Mouse (Mus musculus): ENCODE data around the gene Fam136a.

Fam136a gene

GRCm38 (mm10) chr6:86365371-86366124, at the start of gene Fam136a:
Fam136a (plus strand) TSS chr6:86365646.
- in situ Hi-C loops (cut with MboI; ENCODE audit: unreplicated experiment in 2 of 2): loop anchor here (5.0 to 25.0 kb wide), 5 partner anchors 37 to 1028 kb away; partner anchors contain the start of genes Tia1 (in 2 of the 2), Sfxn5 (in 1 of the 2) and Smyd5 (in 1 of the 2)

- in situ Hi-C loops (cut with MboI; ENCODE audit: unreplicated experiment in 2 of 2): no loop called here
Observed at GRCm38 (mm10) chr6:86317066-86317465, 48.4 kb upstream of the Fam136a start.

GRCm38 (mm10) chr6:86318855-86319254, 46.6 kb upstream of the Fam136a start:
- in situ Hi-C loops (cut with MboI; ENCODE audit: unreplicated experiment in 2 of 2): no loop called here

- in situ Hi-C loops (cut with MboI; ENCODE audit: unreplicated experiment in 2 of 2): no loop called here
Observed at GRCm38 (mm10) chr6:86322031-86322563, 43.3 kb upstream of the Fam136a start.

GRCm38 (mm10) chr6:86322991-86323390, 42.5 kb upstream of the Fam136a start:
- in situ Hi-C loops (cut with MboI; ENCODE audit: unreplicated experiment in 2 of 2): no loop called here

GRCm38 (mm10) chr6:86324400-86324799, 41.0 kb upstream of the Fam136a start:
- in situ Hi-C loops (cut with MboI; ENCODE audit: unreplicated experiment in 2 of 2): no loop called here

- in situ Hi-C loops (cut with MboI; ENCODE audit: unreplicated experiment in 2 of 2): no loop called here
Observed at GRCm38 (mm10) chr6:86325646-86326045, 39.8 kb upstream of the Fam136a start.

GRCm38 (mm10) chr6:86326866-86327265, 38.6 kb upstream of the Fam136a start:
- in situ Hi-C loops (cut with MboI; ENCODE audit: unreplicated experiment in 2 of 2): no loop called here

- in situ Hi-C loops (cut with MboI; ENCODE audit: unreplicated experiment in 2 of 2): no loop called here
Observed at GRCm38 (mm10) chr6:86328369-86328768, 37.1 kb upstream of the Fam136a start.

- in situ Hi-C loops (cut with MboI; ENCODE audit: unreplicated experiment in 2 of 2): loop anchor here in 1 of 2 experiments (10.0 kb wide), 1 partner anchor 305 kb away; the partner anchor contains the start of gene Add2
Observed at GRCm38 (mm10) chr6:86329943-86330342, 35.5 kb upstream of the Fam136a start.

- in situ Hi-C loops (cut with MboI; ENCODE audit: unreplicated experiment in 2 of 2): loop anchor here in 1 of 2 experiments (10.0 kb wide), 1 partner anchor 310 kb away; the partner anchor contains the start of gene Add2
Observed at GRCm38 (mm10) chr6:86335121-86335849, 30.2 kb upstream of the Fam136a start.

GRCm38 (mm10) chr6:86335860-86336259, 29.6 kb upstream of the Fam136a start:
- in situ Hi-C loops (cut with MboI; ENCODE audit: unreplicated experiment in 2 of 2): loop anchor here in 1 of 2 experiments (10.0 kb wide), 1 partner anchor 311 kb away; the partner anchor contains the start of gene Add2

- in situ Hi-C loops (cut with MboI; ENCODE audit: unreplicated experiment in 2 of 2): loop anchor here in 1 of 2 experiments (10.0 kb wide), 1 partner anchor 312 kb away; the partner anchor contains the start of gene Add2
Observed at GRCm38 (mm10) chr6:86336340-86336739, 29.1 kb upstream of the Fam136a start.

GRCm38 (mm10) chr6:86343656-86344055, 21.8 kb upstream of the Fam136a start:
- in situ Hi-C loops (cut with MboI; ENCODE audit: unreplicated experiment in 2 of 2): no loop called here

- in situ Hi-C loops (cut with MboI; ENCODE audit: unreplicated experiment in 2 of 2): loop anchor here in 1 of 2 experiments (5.0 kb wide), 1 partner anchor 154 kb away; no protein-coding TSS in a partner anchor
Observed at GRCm38 (mm10) chr6:86346063-86346462, 19.4 kb upstream of the Fam136a start.

- in situ Hi-C loops (cut with MboI; ENCODE audit: unreplicated experiment in 2 of 2): loop anchor here in 1 of 2 experiments (5.0 kb wide), 1 partner anchor 157 kb away; no protein-coding TSS in a partner anchor
Observed at GRCm38 (mm10) chr6:86349257-86349656, 16.2 kb upstream of the Fam136a start.

- in situ Hi-C loops (cut with MboI; ENCODE audit: unreplicated experiment in 2 of 2): loop anchor here (25.0 kb wide), 3 partner anchors 418 to 1018 kb away; partner anchors contain the start of genes Sfxn5 (in 1 of the 2) and Smyd5 (in 1 of the 2)
Observed at GRCm38 (mm10) chr6:86354948-86355347, 10.5 kb upstream of the Fam136a start.

GRCm38 (mm10) chr6:86356956-86357355, 8.5 kb upstream of the Fam136a start:
- in situ Hi-C loops (cut with MboI; ENCODE audit: unreplicated experiment in 2 of 2): loop anchor here (25.0 kb wide), 3 partner anchors 420 to 1020 kb away; partner anchors contain the start of genes Sfxn5 (in 1 of the 2) and Smyd5 (in 1 of the 2)

- in situ Hi-C loops (cut with MboI; ENCODE audit: unreplicated experiment in 2 of 2): loop anchor here (5.0 to 25.0 kb wide), 9 partner anchors 168 to 1023 kb away; partner anchors contain the start of genes Add2 (in 1 of the 2), Sfxn5 (in 1 of the 2) and Smyd5 (in 1 of the 2)
Observed at GRCm38 (mm10) chr6:86360691-86361090, 4.8 kb upstream of the Fam136a start.

- in situ Hi-C loops (cut with MboI; ENCODE audit: unreplicated experiment in 2 of 2): loop anchor here (5.0 to 25.0 kb wide), 9 partner anchors 169 to 1024 kb away; partner anchors contain the start of genes Add2 (in 1 of the 2), Sfxn5 (in 1 of the 2) and Smyd5 (in 1 of the 2)
Observed at GRCm38 (mm10) chr6:86361373-86361772, 4.1 kb upstream of the Fam136a start.

Measured in v-Abl transformed pro-B cells (cell line).